Mouse (Mus musculus) kidney, adult 2 months (tissue): ENCODE measurements around the gene Siglec1. TPM values are rescaled to one million over a fixed set of nuclear protein-coding genes. Genes with fewer than 3 reads are reported as not detected.
"Not testable (repeated sequence)": the region's sequence is repeated elsewhere in the genome, so short reads cannot be mapped to it uniquely, and the experiment has no call there.

Source experiments
- DNase-seq: peaks from one replicate; pipeline ENCODE4 v3.0.0; 2021
- H3K27ac ChIP-seq: fragments of 200-500 bp; 2 replicates; pipeline ENCODE4 v1.5.1; 2012; ENCODE audit warnings: low read depth, low read length, control low read depth, inconsistent platforms; ENCODE audit not compliant: insufficient read depth
- H3K27me3 ChIP-seq: fragments of 200-500 bp; replicated peaks from 2 replicates; pipeline ENCODE4 v1.6.1; 2012; ENCODE audit warnings: mild to moderate bottlenecking, moderate library complexity, low read length, inconsistent platforms; ENCODE audit not compliant: control insufficient read depth, insufficient read depth
- H3K36me3 ChIP-seq: fragments of 200-500 bp; 2 replicates; pipeline ENCODE4 v1.6.1; 2012; ENCODE audit warnings: mild to moderate bottlenecking, moderate library complexity, low read length, inconsistent platforms; ENCODE audit not compliant: control insufficient read depth, insufficient read depth
- H3K4me1 ChIP-seq: fragments of 200-500 bp; 2 replicates; pipeline ENCODE4 v1.6.1; 2011; ENCODE audit warnings: low read length; ENCODE audit not compliant: control insufficient read depth, insufficient read depth
- H3K4me3 ChIP-seq: fragments of 200-500 bp; 2 replicates; pipeline ENCODE4 v1.5.1; 2011; ENCODE audit warnings: mild to moderate bottlenecking, low read depth, low read length, control low read depth; ENCODE audit not compliant: insufficient read depth
- CTCF ChIP-seq: fragments of 200-500 bp; conservative IDR thresholded peaks from 2 replicates; pipeline ENCODE4 v1.5.1; 2011; ENCODE audit warnings: low read depth, mild to moderate bottlenecking, control low read depth, low read length, moderate library complexity, mixed read lengths; ENCODE audit not compliant: insufficient read depth, insufficient read length
- POLR2A ChIP-seq: fragments of 200-500 bp; IDR thresholded peaks from one replicate; pipeline ENCODE4 v1.6.1; 2011; ENCODE audit warnings: low read depth, low read length, control low read depth
- WGBS: fragments of 180-500 bp; shearing (Covaris S2); methylation state at CpG from one replicate; pipeline ENCODE4 v1.1.7; 2018; 5-methylcytosine and 5-hydroxymethylcytosine counted together
- polyA plus RNA-seq: library from polyadenylated mRNA; depleted of rRNA; stranded (reverse); fragments of >200 nt; gene quantifications from 2 replicates; pipeline ENCODE4 v1.2.3, GENCODE M21; 2012

Siglec1 gene
- polyA plus RNA-seq, 1 experiment = 7.5 TPM

- WGBS = 90% methylated on average over 6 of the region's 6 CpGs
- no peak for TF ChIP-seq CTCF
- TF ChIP-seq POLR2A = no peak
- Histone ChIP-seq H3K4me3 (no peak overlapping the region), H3K27ac (no peak overlapping the region), H3K36me3 (no peaks in the 10 kb centered on the region), H3K27me3 (no peaks in the 10 kb centered on the region), H3K4me1 (no peaks in the 10 kb centered on the region)
- no peak for DNase-seq
Observed at GRCm38 (mm10) chr2:131038197-131038596, 48.4 kb downstream of the Siglec1 start.

GRCm38 (mm10) chr2:131037226-131037990, 49.2 kb downstream of the Siglec1 start:
- DNase-seq = peak; percentile 39
- H3K27ac ChIP-seq = no peak overlapping the region
- H3K4me3 ChIP-seq = no peak overlapping the region
- WGBS = 34% methylated on average over 17 of the region's 17 CpGs
- H3K27me3 ChIP-seq = no peaks in the 10 kb centered on the region
- H3K36me3 ChIP-seq = no peaks in the 10 kb centered on the region
- TF ChIP-seq POLR2A (no peak), CTCF (no peak)
- no peaks in the 10 kb centered on the region for H3K4me1 ChIP-seq

DNA sequence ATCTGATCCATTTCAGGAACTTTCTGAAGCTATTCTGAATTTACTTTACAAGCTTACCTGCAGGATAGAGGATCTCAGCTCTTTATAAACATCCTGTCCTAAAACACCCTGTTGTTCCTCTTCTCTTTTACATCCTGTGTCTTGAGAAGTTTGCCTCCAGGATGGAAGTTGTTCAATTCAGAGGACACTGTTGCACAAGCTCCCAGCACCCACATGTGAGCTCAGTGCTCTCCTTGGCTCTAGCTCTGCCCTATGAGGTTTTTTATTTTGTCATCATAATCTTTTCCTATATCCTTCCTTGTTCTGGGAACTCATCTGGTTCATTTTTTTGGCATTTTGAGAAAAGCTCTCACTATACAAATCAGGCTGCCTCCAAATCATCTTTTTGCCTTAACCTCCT, 49.8 kb downstream of the Siglec1 start:
- DNase-seq = no peak
- Histone ChIP-seq H3K27me3 (no peaks in the 10 kb centered on the region), H3K36me3 (no peaks in the 10 kb centered on the region), H3K27ac (no peak overlapping the region), H3K4me3 (no peak overlapping the region), H3K4me1 (no peaks in the 10 kb centered on the region)
- no peak for TF ChIP-seq POLR2A
- no peak for TF ChIP-seq CTCF

GRCm38 (mm10) chr2:131036343-131036742, 50.2 kb downstream of the Siglec1 start:
- no peak for DNase-seq
- TF ChIP-seq POLR2A (no peak), CTCF (no peak)
- Histone ChIP-seq H3K4me1 (no peaks in the 10 kb centered on the region), H3K27me3 (no peaks in the 10 kb centered on the region), H3K4me3 (no peak overlapping the region), H3K36me3 (no peaks in the 10 kb centered on the region), H3K27ac (no peak overlapping the region)
- 92% methylated on average over 2 of the region's 2 CpGs for WGBS

DNA sequence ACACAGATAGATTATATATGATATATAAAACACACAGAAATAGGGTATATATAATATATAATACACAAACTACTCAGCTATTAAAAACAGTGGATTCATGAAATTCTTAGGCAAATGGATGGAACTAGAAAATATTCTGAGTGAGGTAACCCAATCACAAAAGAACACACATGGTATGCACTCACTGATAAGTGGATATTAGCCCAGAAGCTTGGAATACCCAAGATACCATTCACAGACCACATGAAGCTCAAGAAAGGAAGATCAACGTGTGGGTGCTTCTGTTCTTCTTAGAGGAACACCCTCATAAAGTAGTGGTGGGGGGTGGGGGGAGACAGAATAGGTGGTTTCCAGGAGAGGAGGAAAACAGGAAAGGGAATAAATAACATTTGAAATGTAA, 55.2 kb downstream of the Siglec1 start:
- not testable (repeated sequence) for DNase-seq, H3K4me3 ChIP-seq, H3K27me3 ChIP-seq, H3K36me3 ChIP-seq, H3K4me1 ChIP-seq, H3K27ac ChIP-seq
- 62% methylated on average over 1 of the region's 1 CpGs for WGBS

DNA sequence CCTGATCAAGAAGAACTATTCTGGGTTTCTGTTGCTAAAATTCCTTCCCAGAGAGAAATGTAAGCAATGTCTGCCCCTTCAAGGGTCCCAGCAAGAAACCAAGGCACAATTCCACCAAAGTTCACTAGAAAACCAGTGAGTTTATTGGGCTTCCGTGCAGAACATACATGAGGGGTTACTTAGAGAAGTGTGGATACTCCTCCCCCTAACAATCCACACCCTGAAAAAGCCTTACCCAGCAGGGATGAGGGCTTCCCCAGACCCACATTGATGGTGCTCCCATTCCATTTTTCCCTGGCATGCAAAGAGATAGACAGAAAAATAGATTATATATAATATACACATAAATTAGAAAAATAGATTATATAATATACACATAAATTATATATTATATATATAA, 55.6 kb downstream of the Siglec1 start:
- Histone ChIP-seq H3K27ac (no peak overlapping the region), H3K36me3 (no peaks in the 10 kb centered on the region; the same call in 1 of the 2 replicates), H3K27me3 (no peaks in the 10 kb centered on the region), H3K4me3 (no peak overlapping the region), H3K4me1 (no peaks in the 10 kb centered on the region)
- 92% methylated on average over 1 of the region's 1 CpGs for WGBS
- DNase-seq = no peak
- TF ChIP-seq CTCF (no peak), POLR2A (no peak)

- TF ChIP-seq CTCF = no peak
Observed at GRCm38 (mm10) chr2:131030561-131030960, 56.0 kb downstream of the Siglec1 start.

More at GRCm38 (mm10) chr2:131030561-131030960, 56.0 kb downstream of the Siglec1 start:
- no peaks in the 10 kb centered on the region for H3K4me1 ChIP-seq
- H3K36me3 ChIP-seq = no peaks in the 10 kb centered on the region; the same call in 1 of the 2 replicates
- no peak overlapping the region for H3K27ac ChIP-seq
- no peaks in the 10 kb centered on the region for H3K27me3 ChIP-seq
- H3K4me3 ChIP-seq = no peak overlapping the region
- 90% methylated on average over 2 of the region's 2 CpGs for WGBS
- DNase-seq = no peak
